Mouse (Mus musculus): ENCODE measurements around the gene Tmem88b. TPM values are rescaled to one million over a fixed set of nuclear protein-coding genes. Genes with fewer than 3 reads are reported as not detected.

The Tmem88b gene
- polyA plus RNA-seq, 1 experiment = 50.5 TPM

GRCm38 (mm10) chr4:155817533-155817932 lies 31.9 kb upstream of the Tmem88b start:
- H3K27ac ChIP-seq (ENCODE audit: insufficient read depth, low read length) = no peak overlapping the region
- no peak overlapping the region for H3K4me3 ChIP-seq (ENCODE audit: insufficient read depth, low read length)
- TF ChIP-seq POLR2A (IDR thresholded peaks at IDR 0.05; ENCODE audit: extremely low read depth, insufficient read depth, low read length) = no peak
- TF ChIP-seq CTCF (IDR thresholded peaks at IDR 0.05; ENCODE audit: extremely low read depth, insufficient read depth, low read length) = no peak
- H3K4me1 ChIP-seq (ENCODE audit: control insufficient read depth, insufficient read depth, low read length) = peaks cover 4% of the 10 kb centered on the region

- Histone ChIP-seq H3K27ac (ENCODE audit: insufficient read depth, low read length) (peak overlapping the region; percentile 90), H3K4me1 (ENCODE audit: control insufficient read depth, insufficient read depth, low read length) (peaks cover 4% of the 10 kb centered on the region), H3K4me3 (ENCODE audit: insufficient read depth, low read length) (peak overlapping the region; percentile 90)
- TF ChIP-seq POLR2A (IDR thresholded peaks at IDR 0.05; ENCODE audit: extremely low read depth, insufficient read depth, low read length) (no peak), CTCF (IDR thresholded peaks at IDR 0.05; ENCODE audit: extremely low read depth, insufficient read depth, low read length) (no peak)
Measured at GRCm38 (mm10) chr4:155812665-155813181, 27.0 kb upstream of the Tmem88b start.

- Histone ChIP-seq H3K4me3 (ENCODE audit: insufficient read depth, low read length) (peak within 1 kb of the TSS; percentile 90), H3K4me1 (ENCODE audit: control insufficient read depth, insufficient read depth, low read length) (peaks cover 4% of the 10 kb centered on the region), H3K27ac (ENCODE audit: insufficient read depth, low read length) (peak within 1 kb of the TSS; percentile 90)
- TF ChIP-seq CTCF (IDR thresholded peaks at IDR 0.05; ENCODE audit: extremely low read depth, insufficient read depth, low read length) = no peak
- TF ChIP-seq POLR2A (IDR thresholded peaks at IDR 0.05; ENCODE audit: extremely low read depth, insufficient read depth, low read length) = 0 out of 2 replicates have a peak, but pooled peaks have one; percentile 9
Measured at GRCm38 (mm10) chr4:155811929-155812664, 26.4 kb upstream of the Tmem88b start, which contains the start of gene Ccnl2. Gene Ccnl2, plus strand, starts transcription at chr4:155812489.

- Histone ChIP-seq H3K4me1 (ENCODE audit: control insufficient read depth, insufficient read depth, low read length) (peaks cover 3% of the 10 kb centered on the region; the same call in 1 of the 2 replicates), H3K4me3 (ENCODE audit: insufficient read depth, low read length) (no peak overlapping the region), H3K27ac (ENCODE audit: insufficient read depth, low read length) (no peak overlapping the region)
- TF ChIP-seq POLR2A (IDR thresholded peaks at IDR 0.05; ENCODE audit: extremely low read depth, insufficient read depth, low read length) (no peak), CTCF (IDR thresholded peaks at IDR 0.05; ENCODE audit: extremely low read depth, insufficient read depth, low read length) (no peak)
Measured at GRCm38 (mm10) chr4:155807841-155808240, 22.2 kb upstream of the Tmem88b start.

- TF ChIP-seq CTCF (IDR thresholded peaks at IDR 0.05; ENCODE audit: extremely low read depth, insufficient read depth, low read length) (no peak), POLR2A (IDR thresholded peaks at IDR 0.05; ENCODE audit: extremely low read depth, insufficient read depth, low read length) (peak; percentile 51; the same call in 1 of the 2 replicates)
- Histone ChIP-seq H3K27ac (ENCODE audit: insufficient read depth, low read length) (peak overlapping the region; percentile 43; the same call in 1 of the 2 replicates), H3K4me1 (ENCODE audit: control insufficient read depth, insufficient read depth, low read length) (peaks cover 3% of the 10 kb centered on the region; the same call in 1 of the 2 replicates), H3K4me3 (ENCODE audit: insufficient read depth, low read length) (peak overlapping the region; percentile 96)
Measured at GRCm38 (mm10) chr4:155803340-155804041, 17.8 kb upstream of the Tmem88b start.

GRCm38 (mm10) chr4:155802741-155803339 lies 17.2 kb upstream of the Tmem88b start, which contains the start of gene Mrpl20:
Gene Mrpl20, plus strand, starts transcription at chr4:155802878.
- H3K4me1 ChIP-seq (ENCODE audit: control insufficient read depth, insufficient read depth, low read length) = peaks cover 3% of the 10 kb centered on the region; the same call in 1 of the 2 replicates
- TF ChIP-seq POLR2A (IDR thresholded peaks at IDR 0.05; ENCODE audit: extremely low read depth, insufficient read depth, low read length) (no peak), CTCF (IDR thresholded peaks at IDR 0.05; ENCODE audit: extremely low read depth, insufficient read depth, low read length) (no peak)
- H3K27ac ChIP-seq (ENCODE audit: insufficient read depth, low read length) = peak within 1 kb of the TSS; percentile 43; the same call in 1 of the 2 replicates
- peak within 1 kb of the TSS; percentile 96 for H3K4me3 ChIP-seq (ENCODE audit: insufficient read depth, low read length)

GRCm38 (mm10) chr4:155802075-155802474 lies 16.4 kb upstream of the Tmem88b start:
- Histone ChIP-seq H3K4me3 (ENCODE audit: insufficient read depth, low read length) (no peak overlapping the region), H3K27ac (ENCODE audit: insufficient read depth, low read length) (no peak overlapping the region), H3K4me1 (ENCODE audit: control insufficient read depth, insufficient read depth, low read length) (peaks cover 3% of the 10 kb centered on the region; the same call in 1 of the 2 replicates)
- no peak for TF ChIP-seq CTCF (IDR thresholded peaks at IDR 0.05; ENCODE audit: extremely low read depth, insufficient read depth, low read length)
- TF ChIP-seq POLR2A (IDR thresholded peaks at IDR 0.05; ENCODE audit: extremely low read depth, insufficient read depth, low read length) = no peak

GRCm38 (mm10) chr4:155793730-155794129 lies 8.1 kb upstream of the Tmem88b start:
- no peaks in the 10 kb centered on the region for H3K4me1 ChIP-seq (ENCODE audit: control insufficient read depth, insufficient read depth, low read length)
- no peak overlapping the region for H3K4me3 ChIP-seq (ENCODE audit: insufficient read depth, low read length)
- H3K27ac ChIP-seq (ENCODE audit: insufficient read depth, low read length) = no peak overlapping the region
- TF ChIP-seq CTCF (IDR thresholded peaks at IDR 0.05; ENCODE audit: extremely low read depth, insufficient read depth, low read length) (no peak), POLR2A (IDR thresholded peaks at IDR 0.05; ENCODE audit: extremely low read depth, insufficient read depth, low read length) (no peak)

Measured in cortical plate, adult 2 months (tissue).